Mouse (Mus musculus) lung, embryonic 14.5 days (tissue): ENCODE data around the gene Vwf. TPM values are rescaled to one million over a fixed set of nuclear protein-coding genes. Genes with fewer than 3 reads are reported as not detected.
A peak's percentile ranks its signal among the peaks of the same experiment; 100 is the strongest.

Source experiments
- ATAC-seq: fragments of 200-750 bp; cut with Nextera tagmentation; 2 replicates; pipeline ENCODE4 v1.8.0; 2017; ENCODE audit warnings: mild to moderate bottlenecking, moderate TSS enrichment, moderate library complexity; ENCODE audit not compliant: insufficient read depth
- DNase-seq: peaks from one replicate; pipeline ENCODE4 v3.0.0-alpha.2; 2015
- H3K27ac ChIP-seq: fragments of 300-500 bp; sonication (generic); 2 replicates; pipeline ENCODE4 v1.5.1; 2014; ENCODE audit warnings: low read depth, mild to moderate bottlenecking, moderate library complexity
- H3K27me3 ChIP-seq: fragments of 300-500 bp; sonication (generic); 2 replicates; pipeline ENCODE4 v1.6.1; 2014; ENCODE audit warnings: low read length, control low read depth; ENCODE audit not compliant: insufficient read depth
- H3K36me3 ChIP-seq: fragments of 300-500 bp; sonication (generic); 2 replicates; pipeline ENCODE4 v1.6.1; 2014; ENCODE audit warnings: control low read depth; ENCODE audit not compliant: insufficient read depth
- H3K4me1 ChIP-seq: fragments of 300-500 bp; sonication (generic); 2 replicates; pipeline ENCODE4 v1.6.1; 2014; ENCODE audit warnings: antibody characterized with exemption, control low read depth; ENCODE audit not compliant: insufficient read depth
- H3K4me2 ChIP-seq: fragments of 300-500 bp; sonication (generic); 2 replicates; pipeline ENCODE4 v1.6.1; 2014; ENCODE audit warnings: mild to moderate bottlenecking
- H3K4me3 ChIP-seq: fragments of 300-500 bp; sonication (generic); 2 replicates; pipeline ENCODE4 v1.5.1; 2014; ENCODE audit warnings: low read depth, low read length
- H3K9ac ChIP-seq: fragments of 300-500 bp; sonication (generic); 2 replicates; pipeline ENCODE4 v1.6.1; 2014
- H3K9me3 ChIP-seq: fragments of 300-500 bp; sonication (generic); 2 replicates; pipeline ENCODE4 v1.6.1; 2016; ENCODE audit warnings: low read depth, low read length, control low read depth
- CTCF ChIP-seq: IDR thresholded peaks from 2 replicates; pipeline ENCODE4 v1.5.1; 2016; ENCODE audit warnings: antibody characterized with exemption, low read depth
- WGBS: fragments of 180-500 bp; shearing (Covaris S2); extraction: QIAGEN DNeasy Blood & Tissue Kit; methylation state at CpG from one replicate; pipeline ENCODE4 v1.1.7; 2014; 5-methylcytosine and 5-hydroxymethylcytosine counted together
- polyA plus RNA-seq: library from polyadenylated mRNA; unstranded; fragments of >200 nt; fragmentation: Nextera tagmentation; extraction: Ambion mirVana; gene quantifications from 2 replicates; pipeline ENCODE4 v1.2.1, GENCODE M21; 2014

The Vwf gene
- polyA plus RNA-seq, 1 experiment from 2014 or later = 17.7 TPM

DNA sequence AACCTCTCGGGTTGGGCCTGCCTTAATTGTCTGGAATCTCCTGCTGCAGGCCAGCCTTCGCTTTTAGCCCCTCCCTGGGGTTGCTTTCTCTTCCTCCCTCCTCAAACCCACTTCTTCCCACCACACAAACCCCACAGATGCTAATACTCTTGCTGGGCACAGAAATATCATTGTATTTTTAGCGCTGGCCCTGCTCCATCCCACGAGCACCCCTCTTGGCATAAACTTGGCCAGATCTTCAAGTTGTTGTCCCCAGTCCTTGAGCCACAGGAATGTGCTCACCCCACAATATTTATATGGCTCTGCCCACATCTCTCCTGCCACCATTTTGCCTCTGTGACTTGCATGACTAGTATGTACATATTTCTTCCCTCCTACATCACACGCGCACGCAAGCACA lies 35.4 kb upstream of the Vwf start:
- H3K27ac ChIP-seq = no peak overlapping the region
- no peak for TF ChIP-seq CTCF
- no peaks in the 10 kb centered on the region for H3K27me3 ChIP-seq
- WGBS = 76% methylated on average over 7 of the region's 7 CpGs
- no peaks in the 10 kb centered on the region for H3K36me3 ChIP-seq
- no peak for ATAC-seq
- H3K4me3 ChIP-seq = no peak overlapping the region
- H3K9me3 ChIP-seq = no peaks in the 10 kb centered on the region
- no peak for DNase-seq
- no peak overlapping the region for H3K4me2 ChIP-seq
- H3K9ac ChIP-seq = no peak overlapping the region
- H3K4me1 ChIP-seq = no peaks in the 10 kb centered on the region

DNA sequence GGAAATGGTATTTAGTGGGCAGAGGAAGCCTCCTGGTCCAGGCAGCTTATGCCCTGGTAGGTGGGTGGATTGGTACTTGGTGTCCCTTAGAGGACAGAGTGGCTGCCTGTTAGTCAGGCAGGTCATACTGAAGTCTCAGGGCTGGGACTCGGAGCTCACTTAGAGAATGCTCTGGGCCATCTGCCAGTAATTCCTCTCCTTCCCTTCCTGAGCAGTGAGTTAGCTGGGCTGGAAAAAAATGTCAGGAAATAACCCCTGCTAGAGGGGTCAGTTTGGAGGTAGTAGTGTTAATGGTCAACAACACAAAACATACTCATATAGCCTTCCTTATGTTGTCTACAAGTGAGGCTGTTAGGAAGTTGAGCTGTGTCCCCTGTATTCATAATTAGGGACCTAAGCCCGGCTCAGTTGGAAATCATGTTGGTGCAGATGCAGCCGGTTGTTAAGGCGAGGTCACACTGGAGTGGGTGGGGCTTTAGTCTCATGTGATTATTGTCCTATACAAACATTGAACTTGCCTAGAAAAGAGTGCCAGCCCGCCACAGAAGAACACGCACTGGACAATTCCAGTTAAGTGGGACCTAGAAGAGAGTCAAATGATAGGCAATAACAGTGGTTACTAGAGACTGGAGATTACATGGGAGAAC lies 33.5 kb upstream of the Vwf start:
- H3K27me3 ChIP-seq = no peaks in the 10 kb centered on the region
- no peaks in the 10 kb centered on the region for H3K4me1 ChIP-seq
- H3K9me3 ChIP-seq = no peaks in the 10 kb centered on the region
- ATAC-seq = peak; percentile 72; the same call in 1 of the 2 replicates
- DNase-seq = peak; percentile 81
- no peak overlapping the region for H3K4me2 ChIP-seq
- H3K27ac ChIP-seq = no peak overlapping the region
- no peak overlapping the region for H3K4me3 ChIP-seq
- no peak overlapping the region for H3K9ac ChIP-seq
- no peaks in the 10 kb centered on the region for H3K36me3 ChIP-seq
- TF ChIP-seq CTCF = no peak
- 36% methylated on average over 6 of the region's 6 CpGs for WGBS

DNA sequence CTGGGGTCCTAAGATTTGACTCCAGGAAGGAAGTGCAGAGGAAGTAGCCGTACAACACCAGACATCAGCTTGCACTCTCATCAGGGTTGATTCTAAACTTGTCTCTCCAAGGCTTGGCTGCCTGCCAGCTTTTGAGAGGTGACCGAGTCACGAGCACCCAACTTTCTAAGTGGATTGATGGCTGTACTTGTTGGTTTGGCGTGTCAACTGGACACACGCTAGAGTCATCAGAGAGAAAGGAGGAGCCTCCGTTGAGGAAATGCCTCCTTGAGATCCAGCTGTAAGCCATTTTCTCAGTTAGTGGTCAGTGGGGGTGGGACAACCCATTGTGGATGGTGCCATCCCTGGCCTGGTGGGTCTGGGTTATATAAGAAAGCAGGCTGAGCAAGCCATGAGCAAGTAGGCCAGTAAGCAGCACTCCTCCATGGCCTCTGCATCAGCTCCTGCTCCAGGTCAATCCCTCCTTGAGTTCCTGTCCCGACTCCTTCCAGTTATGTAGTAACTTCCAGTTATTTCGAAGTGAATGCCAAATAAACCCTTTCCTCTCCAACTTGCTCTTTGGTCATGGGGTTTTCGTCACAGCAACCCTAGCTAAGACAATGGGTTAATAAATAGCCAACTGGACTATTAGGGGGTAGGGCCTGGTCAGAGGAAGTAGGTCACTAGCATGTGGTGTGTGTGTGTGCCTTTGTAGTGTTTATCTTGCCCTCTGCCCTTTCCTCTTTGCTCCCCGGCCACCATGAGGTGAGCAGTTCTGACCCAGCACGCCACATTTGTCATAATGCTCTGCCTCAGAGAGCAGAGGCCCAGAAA lies 30.9 kb upstream of the Vwf start:
- Histone ChIP-seq H3K4me1 (no peaks in the 10 kb centered on the region), H3K36me3 (no peaks in the 10 kb centered on the region), H3K4me3 (no peak overlapping the region), H3K9ac (no peak overlapping the region), H3K27ac (peak overlapping the region; percentile 30; the same call in 1 of the 2 replicates), H3K4me2 (no peak overlapping the region), H3K9me3 (no peaks in the 10 kb centered on the region), H3K27me3 (no peaks in the 10 kb centered on the region)
- WGBS = 31% methylated on average over 11 of the region's 11 CpGs
- TF ChIP-seq CTCF = no peak
- DNase-seq = peak; percentile 85
- no peak; the same call in 1 of the 2 replicates for ATAC-seq

DNA sequence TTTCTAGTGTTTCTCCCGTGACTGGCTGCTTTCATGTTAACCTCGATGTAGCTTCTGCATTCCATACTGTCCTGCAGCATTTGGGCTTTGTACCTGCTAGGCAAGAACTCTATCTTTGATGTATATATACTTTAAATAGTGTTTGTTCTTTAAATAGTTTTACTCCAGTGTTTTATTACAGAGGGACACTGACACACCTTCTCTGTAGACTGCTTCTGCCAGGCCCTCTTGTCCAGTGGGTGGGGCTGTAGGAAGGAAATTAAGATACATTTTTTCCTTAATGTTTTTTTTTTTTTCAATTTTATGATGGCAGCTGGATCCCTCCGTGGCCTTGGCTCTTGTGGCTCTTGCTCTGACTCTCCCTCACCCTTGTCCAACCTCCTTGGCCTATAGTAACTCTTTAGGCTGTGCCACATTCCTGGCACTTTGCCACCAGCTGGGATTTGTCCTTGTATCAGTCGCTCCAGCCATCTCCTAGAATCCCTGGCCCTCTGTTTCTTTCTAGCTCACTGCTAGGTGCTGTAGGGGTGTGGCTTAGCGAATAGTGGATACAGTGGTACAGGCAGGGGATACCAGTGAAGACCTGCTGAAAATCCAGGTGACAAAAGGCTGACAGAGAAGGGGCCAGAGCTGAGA lies 24.9 kb upstream of the Vwf start:
- H3K4me3 ChIP-seq = no peak overlapping the region
- H3K36me3 ChIP-seq = no peaks in the 10 kb centered on the region
- peak; percentile 50 for DNase-seq
- 38% methylated on average over 5 of the region's 5 CpGs for WGBS
- no peak for TF ChIP-seq CTCF
- no peak overlapping the region for H3K4me2 ChIP-seq
- H3K27me3 ChIP-seq = no peaks in the 10 kb centered on the region
- H3K9me3 ChIP-seq = no peaks in the 10 kb centered on the region
- H3K4me1 ChIP-seq = no peaks in the 10 kb centered on the region
- H3K9ac ChIP-seq = no peak overlapping the region
- no peak overlapping the region for H3K27ac ChIP-seq
- no peak for ATAC-seq

GRCm38 (mm10) chr6:125524027-125524426 lies 22.5 kb upstream of the Vwf start:
- Histone ChIP-seq H3K27ac (no peak overlapping the region), H3K27me3 (no peaks in the 10 kb centered on the region), H3K36me3 (no peaks in the 10 kb centered on the region), H3K4me3 (no peak overlapping the region), H3K9ac (no peak overlapping the region), H3K9me3 (no peaks in the 10 kb centered on the region), H3K4me2 (no peak overlapping the region), H3K4me1 (no peaks in the 10 kb centered on the region)
- ATAC-seq (no peak), DNase-seq (no peak)
- WGBS = 77% methylated on average over 6 of the region's 6 CpGs
- TF ChIP-seq CTCF = no peak

- Histone ChIP-seq H3K9me3 (no peaks in the 10 kb centered on the region), H3K27ac (no peak overlapping the region), H3K36me3 (no peaks in the 10 kb centered on the region), H3K9ac (no peak overlapping the region), H3K4me2 (no peak overlapping the region), H3K4me3 (no peak overlapping the region), H3K27me3 (no peaks in the 10 kb centered on the region), H3K4me1 (no peaks in the 10 kb centered on the region)
- no peak for TF ChIP-seq CTCF
- no peak for ATAC-seq
- whole genome bisulfite sequencing = 44% methylated on average over 3 of the region's 3 CpGs
- no peak for DNase-seq
Observed at GRCm38 (mm10) chr6:125526066-125526465, 20.5 kb upstream of the Vwf start.

DNA sequence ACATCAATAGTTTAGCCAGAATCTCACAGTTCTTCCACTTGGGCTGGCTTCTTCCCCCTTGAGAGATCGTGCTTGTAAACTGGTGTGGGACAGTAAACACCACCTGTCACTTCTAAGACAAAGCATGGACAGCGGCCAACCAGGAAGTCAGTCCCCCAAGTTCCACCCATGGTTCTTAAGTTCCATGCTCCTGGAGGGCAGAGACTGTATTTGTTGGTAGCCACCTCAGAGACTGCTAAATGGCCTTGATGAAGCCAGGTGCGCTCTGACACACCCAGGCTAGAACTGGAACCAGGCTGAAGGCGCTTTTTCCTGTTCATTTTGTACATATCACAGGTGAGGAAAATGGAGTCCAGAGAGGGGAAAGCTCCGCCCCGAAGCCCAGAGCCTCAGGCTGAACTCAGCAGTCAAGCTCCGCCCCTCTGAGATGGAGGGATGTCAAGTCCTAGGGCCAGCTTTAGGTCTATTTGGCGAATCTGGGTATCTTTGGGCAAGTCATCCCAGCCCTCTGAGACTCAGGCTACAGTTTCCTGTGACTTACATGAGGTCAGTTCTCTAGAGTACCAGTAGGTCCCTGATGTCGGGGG lies 17.9 kb upstream of the Vwf start:
- no peak overlapping the region for H3K9ac ChIP-seq
- no peak overlapping the region for H3K4me2 ChIP-seq
- H3K4me3 ChIP-seq = no peak overlapping the region
- H3K36me3 ChIP-seq = no peaks in the 10 kb centered on the region
- H3K9me3 ChIP-seq = no peaks in the 10 kb centered on the region
- DNase-seq (no peak), ATAC-seq (no peak)
- no peaks in the 10 kb centered on the region for H3K4me1 ChIP-seq
- no peaks in the 10 kb centered on the region for H3K27me3 ChIP-seq
- TF ChIP-seq CTCF = no peak
- no peak overlapping the region for H3K27ac ChIP-seq
- 73% methylated on average over 9 of the region's 9 CpGs for WGBS
